Mouse (Mus musculus): ENCODE results near the gene Col18a1.

DNA sequence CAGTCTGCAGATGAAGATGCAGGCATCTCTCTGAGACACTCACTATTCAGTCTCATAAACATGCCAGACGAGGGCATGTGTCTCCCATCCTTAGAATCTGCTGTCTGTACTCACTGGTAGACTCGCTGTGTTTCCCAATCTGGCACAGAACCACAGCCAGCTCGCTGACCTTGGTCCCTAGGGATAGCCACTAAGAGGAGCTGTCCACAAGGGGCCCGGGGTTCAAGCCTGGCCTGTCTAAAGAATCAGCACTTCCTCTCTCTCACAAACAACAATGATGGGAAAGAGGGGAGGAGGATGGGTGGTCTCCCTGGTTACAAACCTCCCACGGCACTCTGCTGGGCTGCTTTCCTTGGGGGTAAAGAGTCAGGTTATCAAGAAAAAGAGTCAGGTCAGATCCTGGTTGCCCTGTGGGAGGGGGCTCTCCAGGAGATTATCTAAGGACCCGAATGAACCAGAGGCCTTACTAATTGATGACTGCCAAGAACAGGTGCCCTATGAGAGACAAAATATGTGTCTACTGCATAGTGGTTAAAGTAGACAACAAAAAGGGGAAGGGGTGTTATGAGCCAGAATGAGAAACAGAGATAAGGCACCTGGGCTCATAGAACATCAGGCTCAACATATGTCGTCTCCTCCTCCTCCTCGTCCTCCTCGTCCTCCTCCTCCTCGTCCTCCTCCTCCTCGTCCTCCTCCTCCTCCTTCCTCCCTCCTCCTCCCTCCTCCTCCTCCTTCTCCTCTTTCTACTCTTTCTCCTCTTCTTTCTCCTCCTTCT is 8.9 kb downstream of the Col18a1 start:
- TF ChIP-seq CTCF (IDR thresholded peaks at IDR 0.05; ENCODE audit: insufficient read depth, low read length) = no peak
- no peak for TF ChIP-seq POLR2A (IDR thresholded peaks at IDR 0.05; ENCODE audit: borderline replicate concordance, extremely low read depth, low read depth, low read length)

All from lung, adult 2 months (tissue).